Mouse (Mus musculus): ENCODE data around the gene Cd5.

The Cd5 gene

GRCm38 (mm10) chr19:10671319-10671718 is 67.5 kb downstream of the Cd5 start:
- no peak for DNase-seq (ENCODE audit: low read depth, low spot score)

Data from skeletal muscle tissue, adult 2 months (tissue).